Mouse (Mus musculus): ENCODE results near the gene Bend5. TPM values are rescaled to one million over a fixed set of nuclear protein-coding genes. Genes with fewer than 3 reads are reported as not detected.

Gene Bend5
- total and polyA plus RNA-seq, 2 experiments, result 0.13 to 0.28 TPM

DNA sequence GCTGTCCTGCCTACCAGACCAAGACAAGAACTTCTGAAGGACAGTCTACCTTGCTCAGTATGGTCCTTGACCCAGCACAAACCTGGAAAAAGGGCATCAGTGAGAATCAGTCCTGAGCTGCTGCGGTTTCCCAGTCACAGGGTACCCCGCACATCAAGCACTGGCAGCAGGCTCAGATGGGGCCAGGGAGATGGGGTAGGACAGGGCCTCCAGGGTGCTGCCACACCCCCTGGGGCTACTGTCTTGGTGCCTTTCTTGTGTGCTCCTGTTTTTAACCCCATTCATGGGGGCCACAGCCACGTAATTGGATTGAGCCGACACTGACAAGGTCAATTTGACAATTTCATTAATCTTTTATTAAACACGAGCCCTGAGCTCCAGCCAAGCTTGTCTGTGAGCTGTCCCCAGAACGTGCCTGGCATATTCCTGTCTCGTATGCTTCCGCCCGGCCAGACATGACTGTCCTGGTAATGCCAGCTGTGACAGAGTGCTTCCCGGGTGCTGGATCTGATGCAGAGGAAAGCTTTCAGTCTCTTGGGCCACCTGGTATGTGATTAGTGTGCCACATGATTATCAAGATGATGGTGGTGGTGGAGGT, 60.7 kb downstream of the Bend5 start:
- H3K9ac ChIP-seq (ENCODE audit: low read depth, low read length), result no peak overlapping the region
- 72% methylated on average over 10 of the region's 10 CpGs for WGBS

DNA sequence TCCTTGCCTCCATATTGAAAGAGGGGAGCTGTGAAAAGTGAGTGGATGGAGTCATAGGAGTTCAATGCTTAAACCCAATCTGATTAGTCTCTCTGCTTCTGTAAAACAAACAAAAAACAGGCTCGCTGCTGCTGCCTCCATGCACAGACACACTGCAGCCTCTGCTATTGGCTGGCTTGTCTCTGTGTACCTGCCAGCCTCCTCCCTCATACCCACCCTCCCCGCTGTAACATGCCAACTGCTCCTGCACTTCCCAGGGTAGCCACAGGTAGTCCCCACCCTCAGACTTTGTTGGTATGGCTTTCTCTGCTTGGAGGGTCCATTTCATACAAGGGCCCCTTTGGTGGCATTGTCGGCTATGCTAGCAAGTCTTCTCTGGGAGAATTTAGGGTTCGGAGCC, 62.7 kb downstream of the Bend5 start:
- no peaks in the 10 kb centered on the region; the same call in 1 of the 2 replicates for H3K27me3 ChIP-seq (ENCODE audit: control insufficient read depth, insufficient read depth, low read length)
- no peak overlapping the region for H3K9ac ChIP-seq (ENCODE audit: low read depth, low read length)
- DNase-seq (ENCODE audit: extremely low read depth, low read depth, low spot score), result no peak
- 35% methylated on average over 4 of the region's 4 CpGs for WGBS
- H3K4me3 ChIP-seq (ENCODE audit: insufficient read depth, low read depth, low read length), result no peak overlapping the region
- H3K4me1 ChIP-seq (ENCODE audit: control insufficient read depth, insufficient read depth, low read length), result no peaks in the 10 kb centered on the region
- H3K79me2 ChIP-seq (ENCODE audit: control insufficient read depth, insufficient read depth, low read length), result no peaks in the 10 kb centered on the region
- H3K36me3 ChIP-seq (ENCODE audit: control insufficient read depth, insufficient read depth, low read length), result no peaks in the 10 kb centered on the region
- no peak overlapping the region for H3K27ac ChIP-seq (replicated peaks; ENCODE audit: insufficient read depth, low read depth, low read length)
- no peak for TF ChIP-seq CTCF (IDR thresholded peaks at IDR 0.05; ENCODE audit: low read depth, low read length)
- TF ChIP-seq POLR2A (IDR thresholded peaks at IDR 0.05; ENCODE audit: extremely low read depth, insufficient read depth, low read length), result no peak

More for the DNA sequence above, 60.7 kb downstream of the Bend5 start:
- Histone ChIP-seq H3K4me3 (ENCODE audit: insufficient read depth, low read depth, low read length) (no peak overlapping the region), H3K27me3 (ENCODE audit: control insufficient read depth, insufficient read depth, low read length) (no peaks in the 10 kb centered on the region; the same call in 1 of the 2 replicates), H3K79me2 (ENCODE audit: control insufficient read depth, insufficient read depth, low read length) (no peaks in the 10 kb centered on the region), H3K36me3 (ENCODE audit: control insufficient read depth, insufficient read depth, low read length) (no peaks in the 10 kb centered on the region), H3K4me1 (ENCODE audit: control insufficient read depth, insufficient read depth, low read length) (no peaks in the 10 kb centered on the region), H3K27ac (replicated peaks; ENCODE audit: insufficient read depth, low read depth, low read length) (no peak overlapping the region)
- no peak for TF ChIP-seq POLR2A (IDR thresholded peaks at IDR 0.05; ENCODE audit: extremely low read depth, insufficient read depth, low read length)
- no peak for TF ChIP-seq CTCF (IDR thresholded peaks at IDR 0.05; ENCODE audit: low read depth, low read length)
- DNase-seq (ENCODE audit: extremely low read depth, low read depth, low spot score), result no peak

DNA sequence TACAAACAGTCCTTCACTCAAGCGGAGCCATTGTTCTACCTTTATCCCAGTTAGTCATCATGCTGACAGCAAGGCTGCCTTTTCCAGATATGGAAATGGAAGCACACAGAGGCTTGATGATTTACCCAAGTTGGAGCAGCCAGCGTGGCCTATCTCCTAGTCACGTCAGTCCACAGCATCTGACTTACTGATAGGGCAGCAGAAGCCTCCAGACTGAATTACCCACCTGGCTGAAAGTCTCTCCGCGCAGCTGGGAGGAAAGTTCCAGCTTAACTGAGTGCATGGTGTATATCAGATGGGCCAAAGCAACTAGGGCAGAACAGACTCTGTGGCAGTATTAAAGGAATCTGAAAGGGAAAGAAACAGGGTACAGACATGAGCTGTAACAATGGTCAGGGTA, 68.7 kb downstream of the Bend5 start:
- Histone ChIP-seq H3K4me3 (ENCODE audit: insufficient read depth, low read depth, low read length) (no peak overlapping the region), H3K4me1 (ENCODE audit: control insufficient read depth, insufficient read depth, low read length) (no peaks in the 10 kb centered on the region), H3K9ac (ENCODE audit: low read depth, low read length) (no peak overlapping the region), H3K27me3 (ENCODE audit: control insufficient read depth, insufficient read depth, low read length) (no peaks in the 10 kb centered on the region; the same call in 1 of the 2 replicates), H3K36me3 (ENCODE audit: control insufficient read depth, insufficient read depth, low read length) (no peaks in the 10 kb centered on the region), H3K79me2 (ENCODE audit: control insufficient read depth, insufficient read depth, low read length) (no peaks in the 10 kb centered on the region), H3K27ac (replicated peaks; ENCODE audit: insufficient read depth, low read depth, low read length) (no peak overlapping the region)
- 54% methylated on average over 5 of the region's 5 CpGs for WGBS
- DNase-seq (ENCODE audit: extremely low read depth, low read depth, low spot score), result no peak
- TF ChIP-seq CTCF (IDR thresholded peaks at IDR 0.05; ENCODE audit: low read depth, low read length), result no peak
- no peak for TF ChIP-seq POLR2A (IDR thresholded peaks at IDR 0.05; ENCODE audit: extremely low read depth, insufficient read depth, low read length)

DNA sequence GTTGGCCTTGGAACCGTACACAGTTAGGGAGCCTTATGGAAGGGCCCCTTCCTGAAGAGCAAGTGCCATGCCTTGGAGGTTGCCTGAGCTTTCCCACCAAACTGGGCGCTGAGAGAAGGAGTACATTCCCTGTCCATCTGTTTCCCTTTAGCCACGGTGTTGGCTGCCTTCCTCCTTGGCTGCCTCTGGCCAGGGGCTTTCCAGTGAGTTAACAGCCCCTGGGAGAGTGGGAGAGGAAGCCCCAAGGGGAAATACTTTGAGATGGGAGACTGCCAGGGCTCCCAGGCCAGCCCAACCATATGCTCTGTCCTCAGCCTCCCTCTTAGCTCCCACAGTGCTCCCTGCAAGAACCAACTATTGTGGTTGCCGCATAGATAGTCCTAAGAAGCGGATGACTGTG, 70.4 kb downstream of the Bend5 start:
- no peak for DNase-seq (ENCODE audit: extremely low read depth, low read depth, low spot score)
- Histone ChIP-seq H3K4me1 (ENCODE audit: control insufficient read depth, insufficient read depth, low read length) (no peaks in the 10 kb centered on the region), H3K27ac (replicated peaks; ENCODE audit: insufficient read depth, low read depth, low read length) (no peak overlapping the region), H3K27me3 (ENCODE audit: control insufficient read depth, insufficient read depth, low read length) (no peaks in the 10 kb centered on the region; the same call in 1 of the 2 replicates), H3K79me2 (ENCODE audit: control insufficient read depth, insufficient read depth, low read length) (no peaks in the 10 kb centered on the region), H3K4me3 (ENCODE audit: insufficient read depth, low read depth, low read length) (no peak overlapping the region), H3K36me3 (ENCODE audit: control insufficient read depth, insufficient read depth, low read length) (no peaks in the 10 kb centered on the region), H3K9ac (ENCODE audit: low read depth, low read length) (no peak overlapping the region)
- TF ChIP-seq CTCF (IDR thresholded peaks at IDR 0.05; ENCODE audit: low read depth, low read length) (no peak), POLR2A (IDR thresholded peaks at IDR 0.05; ENCODE audit: extremely low read depth, insufficient read depth, low read length) (no peak)
- WGBS, result 69% methylated on average over 5 of the region's 5 CpGs

DNA sequence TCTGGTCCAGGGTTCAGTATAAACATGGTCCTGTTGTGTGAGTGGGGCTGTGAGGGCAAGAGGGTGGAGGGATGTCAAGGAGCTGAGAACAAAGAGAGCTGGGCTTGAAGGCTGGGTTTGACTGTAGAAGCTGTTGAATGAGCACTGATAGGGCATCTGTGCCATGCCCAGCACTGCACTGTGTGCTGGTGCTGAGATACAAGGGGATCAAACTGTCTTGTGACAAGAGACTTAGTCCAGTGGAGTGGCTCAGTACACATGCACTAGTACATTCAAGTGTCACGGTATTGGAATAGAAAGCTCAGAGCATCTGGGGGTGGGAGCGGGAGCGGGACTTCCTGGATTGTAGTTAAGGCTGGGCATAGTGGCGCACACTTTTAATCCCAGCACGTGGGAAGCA, 71.4 kb downstream of the Bend5 start:
- no peaks in the 10 kb centered on the region for H3K4me1 ChIP-seq (ENCODE audit: control insufficient read depth, insufficient read depth, low read length)
- no peak for TF ChIP-seq CTCF (IDR thresholded peaks at IDR 0.05; ENCODE audit: low read depth, low read length)
- TF ChIP-seq POLR2A (IDR thresholded peaks at IDR 0.05; ENCODE audit: extremely low read depth, insufficient read depth, low read length), result no peak
- WGBS, result 72% methylated on average over 5 of the region's 5 CpGs
- H3K36me3 ChIP-seq (ENCODE audit: control insufficient read depth, insufficient read depth, low read length), result no peaks in the 10 kb centered on the region
- no peak overlapping the region for H3K9ac ChIP-seq (ENCODE audit: low read depth, low read length)
- no peaks in the 10 kb centered on the region for H3K79me2 ChIP-seq (ENCODE audit: control insufficient read depth, insufficient read depth, low read length)
- no peak overlapping the region for H3K4me3 ChIP-seq (ENCODE audit: insufficient read depth, low read depth, low read length)
- H3K27me3 ChIP-seq (ENCODE audit: control insufficient read depth, insufficient read depth, low read length), result no peaks in the 10 kb centered on the region; the same call in 1 of the 2 replicates
- no peak for DNase-seq (ENCODE audit: extremely low read depth, low read depth, low spot score)
- no peak overlapping the region for H3K27ac ChIP-seq (replicated peaks; ENCODE audit: insufficient read depth, low read depth, low read length)

DNA sequence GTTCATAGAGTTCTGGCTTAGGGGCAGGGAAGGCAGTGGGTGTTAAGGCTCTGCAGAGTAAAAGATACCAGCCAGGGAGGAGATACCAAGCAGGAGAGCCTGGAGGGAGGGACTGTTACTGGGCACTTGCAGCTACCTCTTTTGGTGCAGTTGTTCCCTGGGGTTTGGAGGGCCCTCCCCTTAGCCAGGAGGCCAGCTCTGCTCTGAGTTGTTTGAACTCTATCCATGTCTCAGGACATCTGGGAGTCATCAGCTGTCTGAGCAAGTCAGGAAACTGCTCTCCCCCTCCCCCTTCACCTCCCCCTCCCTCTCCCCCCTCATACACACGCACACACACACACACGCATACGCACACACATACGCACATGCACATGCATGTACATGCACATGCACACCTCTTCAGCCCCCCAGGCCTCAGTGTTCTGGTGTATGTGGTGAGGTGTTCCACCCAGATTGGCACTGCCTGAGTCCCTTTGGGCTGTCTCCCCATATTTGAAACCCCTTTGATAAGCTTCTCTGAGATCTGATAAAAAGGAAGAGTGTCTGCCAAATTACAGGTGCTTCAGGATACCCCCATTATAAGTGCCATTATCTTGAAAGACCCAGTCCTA, 72.5 kb downstream of the Bend5 start:
- Histone ChIP-seq H3K36me3 (ENCODE audit: control insufficient read depth, insufficient read depth, low read length) (no peaks in the 10 kb centered on the region), H3K27me3 (ENCODE audit: control insufficient read depth, insufficient read depth, low read length) (no peaks in the 10 kb centered on the region; the same call in 1 of the 2 replicates), H3K27ac (replicated peaks; ENCODE audit: insufficient read depth, low read depth, low read length) (no peak overlapping the region), H3K4me1 (ENCODE audit: control insufficient read depth, insufficient read depth, low read length) (no peaks in the 10 kb centered on the region), H3K9ac (ENCODE audit: low read depth, low read length) (no peak overlapping the region), H3K79me2 (ENCODE audit: control insufficient read depth, insufficient read depth, low read length) (no peaks in the 10 kb centered on the region), H3K4me3 (ENCODE audit: insufficient read depth, low read depth, low read length) (no peak overlapping the region)
- DNase-seq (ENCODE audit: extremely low read depth, low read depth, low spot score), result no peak
- WGBS, result 91% methylated on average over 4 of the region's 4 CpGs
- TF ChIP-seq POLR2A (IDR thresholded peaks at IDR 0.05; ENCODE audit: extremely low read depth, insufficient read depth, low read length) (no peak), CTCF (IDR thresholded peaks at IDR 0.05; ENCODE audit: low read depth, low read length) (no peak)
